Mouse (Mus musculus) cerebellum, adult 2 months (tissue): ENCODE measurements around the gene Olfr1033. TPM values are rescaled to one million over a fixed set of nuclear protein-coding genes. Genes with fewer than 3 reads are reported as not detected.
"Not testable (repeated sequence)": the region's sequence is repeated elsewhere in the genome, so short reads cannot be mapped to it uniquely, and the experiment has no call there.

Source experiments
- DNase-seq, 2 experiments: peaks; one replicate each; pipeline ENCODE4 v3.0.0; 2021
- H3K27ac ChIP-seq: fragments of 200-500 bp; 2 replicates; pipeline ENCODE4 v1.5.1; 2012; ENCODE audit warnings: low read length, control low read depth, inconsistent platforms; ENCODE audit not compliant: insufficient read depth
- H3K27me3 ChIP-seq: fragments of 200-500 bp; 2 replicates; pipeline ENCODE4 v1.6.1; 2012; ENCODE audit warnings: inconsistent platforms, mild to moderate bottlenecking, low read length, moderate library complexity; ENCODE audit not compliant: control insufficient read depth, insufficient read depth
- H3K4me1 ChIP-seq: fragments of 200-500 bp; 2 replicates; pipeline ENCODE4 v1.6.1; 2011; ENCODE audit warnings: low read length; ENCODE audit not compliant: control insufficient read depth, insufficient read depth
- H3K4me3 ChIP-seq: fragments of 200-500 bp; replicated peaks from 2 replicates; pipeline ENCODE3; 2011; ENCODE audit warnings: mild to moderate bottlenecking, low read depth, low read length, control low read depth; ENCODE audit not compliant: insufficient read depth
- CTCF ChIP-seq: fragments of 200-500 bp; IDR thresholded peaks from 2 replicates; pipeline ENCODE4 v1.5.1; 2011; ENCODE audit warnings: low read depth, mild to moderate bottlenecking, control low read depth, low read length, moderate library complexity, borderline replicate concordance; ENCODE audit not compliant: insufficient read depth
- POLR2A ChIP-seq: fragments of 200-500 bp; IDR thresholded peaks from 2 replicates; pipeline ENCODE4 v1.6.1; 2011; ENCODE audit warnings: low read length, control low read depth, borderline replicate concordance; ENCODE audit not compliant: insufficient read depth
- WGBS: fragments of 180-500 bp; shearing (Covaris S2); methylation state at CpG from one replicate; pipeline ENCODE4 v1.1.7; 2018; 5-methylcytosine and 5-hydroxymethylcytosine counted together
- polyA plus RNA-seq: library from polyadenylated mRNA; depleted of rRNA; stranded (reverse); fragments of >200 nt; gene quantifications from 2 replicates; pipeline ENCODE4 v1.2.3, GENCODE M21; 2012; rRNA removed

Olfr1033 gene
- polyA plus RNA-seq: 0.11 and 0.21 TPM in 2 replicates

- under 1% methylated on average over 11 of the region's 11 CpGs for WGBS
- not testable (repeated sequence) for H3K4me3 ChIP-seq, DNase-seq, H3K4me1 ChIP-seq, H3K27ac ChIP-seq, H3K27me3 ChIP-seq
Observed at GRCm38 (mm10) chr2:86020406-86020805, at the start of gene Olfr1033. Gene Olfr1033, plus strand, starts transcription at chr2:86020633.

DNA sequence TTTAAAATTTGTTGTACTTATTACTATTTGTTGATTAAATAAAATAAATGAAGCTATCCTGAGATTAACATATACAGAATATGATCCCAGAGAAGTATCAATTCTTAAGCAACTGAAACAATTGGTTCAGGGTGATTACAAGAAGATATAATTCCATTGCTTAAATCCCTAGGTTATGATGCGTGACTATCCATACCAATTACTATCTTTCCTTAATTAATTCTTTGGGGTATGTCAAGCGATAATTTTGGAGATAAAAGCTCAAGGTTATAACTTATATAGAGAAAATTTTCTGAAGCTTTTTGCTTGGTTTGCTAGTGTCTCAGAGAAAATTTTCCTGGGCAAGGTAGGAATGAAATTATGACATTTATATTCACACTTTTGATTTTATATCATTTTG, 46.8 kb upstream of the Olfr1033 start, which contains the start of gene Olfr1029:
TSS of gene Olfr1029 (plus strand) at position 301 of the 400 bp plus-strand sequence.
- H3K27me3 ChIP-seq: no peaks in the 10 kb centered on the region
- no peak within 1 kb of the TSS for H3K4me3 ChIP-seq
- H3K4me1 ChIP-seq: no peaks in the 10 kb centered on the region
- H3K27ac ChIP-seq: no peak within 1 kb of the TSS
- DNase-seq: no peak
- WGBS: 92% methylated on average over 2 of the region's 2 CpGs
- no peak for TF ChIP-seq CTCF
- no peak for TF ChIP-seq POLR2A

DNA sequence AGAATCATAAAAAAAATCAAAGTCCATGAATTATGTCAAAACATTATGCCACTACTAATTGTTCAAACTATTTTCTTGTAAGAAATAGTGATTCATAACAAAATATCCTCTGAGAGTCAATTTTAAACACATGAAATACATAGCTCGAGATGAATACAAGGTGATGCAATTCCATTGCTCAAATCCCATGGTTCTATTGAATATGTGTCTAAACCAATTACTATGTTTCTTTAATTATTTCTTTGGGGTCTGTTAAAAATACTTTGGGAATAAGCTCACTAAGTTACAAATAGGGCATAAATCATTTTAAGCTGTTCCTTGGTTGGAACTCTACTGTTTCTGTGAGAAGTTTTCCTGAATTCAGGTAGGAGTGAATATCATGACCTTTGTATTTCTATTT, 41.5 kb upstream of the Olfr1033 start, which contains the start of gene Olfr1030:
TSS of gene Olfr1030 (plus strand) at position 301 of the 400 bp plus-strand sequence.
- Histone ChIP-seq H3K27ac (no peak within 1 kb of the TSS), H3K4me1 (no peaks in the 10 kb centered on the region), H3K27me3 (no peaks in the 10 kb centered on the region), H3K4me3 (no peak within 1 kb of the TSS)
- DNase-seq: no peak
- TF ChIP-seq POLR2A: no peak
- TF ChIP-seq CTCF: no peak
- 77% methylated on average over 1 of the region's 1 CpGs for WGBS

- no peak for TF ChIP-seq CTCF
- TF ChIP-seq POLR2A: no peak
- Histone ChIP-seq H3K4me1 (no peaks in the 10 kb centered on the region), H3K27me3 (no peaks in the 10 kb centered on the region), H3K4me3 (no peak within 1 kb of the TSS), H3K27ac (no peak within 1 kb of the TSS)
- WGBS: 58% methylated on average over 3 of the region's 3 CpGs
- DNase-seq: no peak
Observed at GRCm38 (mm10) chr2:85990004-85990403, 30.4 kb upstream of the Olfr1033 start, which contains the start of gene Olfr1031. Gene Olfr1031, plus strand, starts transcription at chr2:85990304.

DNA sequence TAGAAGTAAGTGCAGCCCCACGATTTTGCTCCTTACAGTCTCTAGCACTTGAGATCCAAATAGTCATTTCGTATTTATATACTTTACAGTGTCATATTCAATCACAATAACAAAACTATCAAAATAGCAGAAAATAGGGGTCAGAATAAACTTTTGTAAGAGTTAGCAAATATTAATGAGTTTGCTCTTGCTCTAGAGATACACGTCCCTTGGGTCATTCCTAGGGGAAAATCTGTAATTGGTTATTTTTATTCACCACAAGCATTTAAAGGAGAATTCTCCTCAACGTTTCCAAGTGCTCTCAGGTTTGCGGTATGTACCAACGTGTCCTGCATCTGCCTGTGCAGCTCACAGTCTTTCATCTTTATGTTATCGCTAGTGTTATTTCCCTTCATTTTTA, 15.2 kb upstream of the Olfr1033 start, which contains the start of gene Olfr1032:
TSS of gene Olfr1032 (plus strand) at position 301 of the 400 bp plus-strand sequence.
- Histone ChIP-seq H3K4me1 (no peaks in the 10 kb centered on the region), H3K27ac (no peak within 1 kb of the TSS), H3K4me3 (no peak within 1 kb of the TSS), H3K27me3 (no peaks in the 10 kb centered on the region)
- no peak for DNase-seq
- WGBS: 89% methylated on average over 7 of the region's 7 CpGs
- TF ChIP-seq POLR2A: no peak
- no peak for TF ChIP-seq CTCF

GRCm38 (mm10) chr2:86021518-86021917, 1.1 kb downstream of the Olfr1033 start:
- not testable (repeated sequence) for DNase-seq, H3K27ac ChIP-seq, H3K4me1 ChIP-seq, H3K4me3 ChIP-seq, H3K27me3 ChIP-seq
- WGBS: 40% methylated on average over 7 of the region's 9 CpGs

DNA sequence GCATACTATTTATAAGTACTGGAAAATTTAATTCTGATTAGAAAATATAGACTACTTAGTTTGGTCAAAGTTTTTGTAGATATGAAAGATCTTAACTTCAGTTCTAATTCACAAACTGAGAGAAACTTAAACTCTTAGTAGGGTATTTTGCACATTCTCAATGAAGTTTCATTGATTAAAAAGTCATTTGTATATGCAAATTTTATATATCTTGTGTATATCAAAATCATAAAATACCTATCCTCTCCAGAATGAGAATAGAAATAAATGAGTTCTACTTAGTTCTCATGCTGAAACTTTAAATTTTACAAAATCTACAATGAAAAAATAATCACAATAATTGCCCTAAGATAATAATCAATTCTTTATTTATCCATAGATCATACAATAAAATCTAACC, 25.1 kb downstream of the Olfr1033 start, which contains the start of gene Olfr1034:
TSS of gene Olfr1034 (plus strand) at position 301 of the 400 bp plus-strand sequence.
- no peak within 1 kb of the TSS for H3K4me3 ChIP-seq
- H3K27me3 ChIP-seq: no peaks in the 10 kb centered on the region
- H3K4me1 ChIP-seq: no peaks in the 10 kb centered on the region
- TF ChIP-seq CTCF (no peak), POLR2A (no peak)
- H3K27ac ChIP-seq: no peak within 1 kb of the TSS
- no peak for DNase-seq

- H3K4me3 ChIP-seq, H3K27ac ChIP-seq, H3K27me3 ChIP-seq, H3K4me1 ChIP-seq, DNase-seq: not testable (repeated sequence)
Observed at GRCm38 (mm10) chr2:86050777-86051176, 30.3 kb downstream of the Olfr1033 start.

GRCm38 (mm10) chr2:86063766-86064165, 43.3 kb downstream of the Olfr1033 start:
- H3K4me1 ChIP-seq, H3K27me3 ChIP-seq, DNase-seq, H3K27ac ChIP-seq, H3K4me3 ChIP-seq: not testable (repeated sequence)
- 98% methylated on average over 2 of the region's 2 CpGs for WGBS
